Mouse (Mus musculus): ENCODE results near the gene Uba52. TPM values are rescaled to one million over a fixed set of nuclear protein-coding genes. Genes with fewer than 3 reads are reported as not detected.

Gene Uba52
- polyA plus RNA-seq, 1 experiment = 611 TPM

- H3K4me3 ChIP-seq (ENCODE audit: extremely low read depth, insufficient read depth, insufficient read length) = peak within 1 kb of the TSS; percentile 70
- WGBS = under 1% methylated on average over 53 of the region's 53 CpGs
- H3K36me3 ChIP-seq (ENCODE audit: control insufficient read depth, insufficient read depth, low read length) = no peaks in the 10 kb centered on the region
- DNase-seq (ENCODE audit: low read depth in 1 of 2, low spot score in 2 of 2) = peak; percentile 93 to 96
- peaks cover 5% of the 10 kb centered on the region; the same call in 1 of the 2 replicates for H3K4me1 ChIP-seq (ENCODE audit: control insufficient read depth, insufficient read depth, insufficient read length)
- no peak within 1 kb of the TSS; the same call in 1 of the 2 replicates for H3K27ac ChIP-seq (ENCODE audit: insufficient read depth, low read length)
- no peak for TF ChIP-seq POLR2A (IDR thresholded peaks at IDR 0.05; ENCODE audit: low read depth, low read length)
- no peak for TF ChIP-seq CTCF (IDR thresholded peaks at IDR 0.05; ENCODE audit: extremely low read depth, insufficient read depth, insufficient read length, insufficient replicate concordance)
- H3K27me3 ChIP-seq (ENCODE audit: control insufficient read depth, insufficient read depth, low read length) = no peaks in the 10 kb centered on the region
Observed at GRCm38 (mm10) chr8:70476333-70477268, 34.0 kb downstream of the Uba52 start, which contains the start of gene Klhl26. TSS of gene Klhl26 (minus strand) at chr8:70476968.

- TF ChIP-seq POLR2A (IDR thresholded peaks at IDR 0.05; ENCODE audit: low read depth, low read length) (no peak), CTCF (IDR thresholded peaks at IDR 0.05; ENCODE audit: extremely low read depth, insufficient read depth, insufficient read length, insufficient replicate concordance) (no peak)
- no peaks in the 10 kb centered on the region; the same call in 1 of the 2 replicates for H3K4me1 ChIP-seq (ENCODE audit: control insufficient read depth, insufficient read depth, insufficient read length)
- over 99% methylated on average over 7 of the region's 7 CpGs for WGBS
Observed at GRCm38 (mm10) chr8:70471856-70472255, 38.7 kb downstream of the Uba52 start.

GRCm38 (mm10) chr8:70469938-70470337, 40.7 kb downstream of the Uba52 start:
- no peak for DNase-seq (ENCODE audit: low read depth in 1 of 2, low spot score in 2 of 2)
- H3K4me3 ChIP-seq (ENCODE audit: extremely low read depth, insufficient read depth, insufficient read length) = no peak overlapping the region
- no peaks in the 10 kb centered on the region for H3K36me3 ChIP-seq (ENCODE audit: control insufficient read depth, insufficient read depth, low read length)
- no peak overlapping the region for H3K27ac ChIP-seq (ENCODE audit: insufficient read depth, low read length)
- TF ChIP-seq CTCF (IDR thresholded peaks at IDR 0.05; ENCODE audit: extremely low read depth, insufficient read depth, insufficient read length, insufficient replicate concordance) (no peak), POLR2A (IDR thresholded peaks at IDR 0.05; ENCODE audit: low read depth, low read length) (no peak)
- H3K4me1 ChIP-seq (ENCODE audit: control insufficient read depth, insufficient read depth, insufficient read length) = no peaks in the 10 kb centered on the region; the same call in 1 of the 2 replicates
- WGBS = 89% methylated on average over 2 of the region's 2 CpGs
- no peaks in the 10 kb centered on the region for H3K27me3 ChIP-seq (ENCODE audit: control insufficient read depth, insufficient read depth, low read length)

More at GRCm38 (mm10) chr8:70471856-70472255, 38.7 kb downstream of the Uba52 start:
- Histone ChIP-seq H3K27me3 (ENCODE audit: control insufficient read depth, insufficient read depth, low read length) (no peaks in the 10 kb centered on the region), H3K27ac (ENCODE audit: insufficient read depth, low read length) (no peak overlapping the region), H3K4me3 (ENCODE audit: extremely low read depth, insufficient read depth, insufficient read length) (no peak overlapping the region), H3K36me3 (ENCODE audit: control insufficient read depth, insufficient read depth, low read length) (no peaks in the 10 kb centered on the region)
- DNase-seq (ENCODE audit: low read depth in 1 of 2, low spot score in 2 of 2) = no peak

GRCm38 (mm10) chr8:70469295-70469916, 41.2 kb downstream of the Uba52 start:
- no peaks in the 10 kb centered on the region for H3K36me3 ChIP-seq (ENCODE audit: control insufficient read depth, insufficient read depth, low read length)
- 55% methylated on average over 10 of the region's 10 CpGs for WGBS
- DNase-seq (ENCODE audit: low read depth in 1 of 2, low spot score in 2 of 2) = no peak
- H3K4me1 ChIP-seq (ENCODE audit: control insufficient read depth, insufficient read depth, insufficient read length) = no peaks in the 10 kb centered on the region; the same call in 1 of the 2 replicates
- H3K27ac ChIP-seq (ENCODE audit: insufficient read depth, low read length) = no peak overlapping the region
- H3K4me3 ChIP-seq (ENCODE audit: extremely low read depth, insufficient read depth, insufficient read length) = no peak overlapping the region
- no peaks in the 10 kb centered on the region for H3K27me3 ChIP-seq (ENCODE audit: control insufficient read depth, insufficient read depth, low read length)
- TF ChIP-seq CTCF (IDR thresholded peaks at IDR 0.05; ENCODE audit: extremely low read depth, insufficient read depth, insufficient read length, insufficient replicate concordance) (no peak), POLR2A (IDR thresholded peaks at IDR 0.05; ENCODE audit: low read depth, low read length) (no peak)

- TF ChIP-seq CTCF (IDR thresholded peaks at IDR 0.05; ENCODE audit: extremely low read depth, insufficient read depth, insufficient read length, insufficient replicate concordance) (no peak), POLR2A (IDR thresholded peaks at IDR 0.05; ENCODE audit: low read depth, low read length) (no peak)
- Histone ChIP-seq H3K27me3 (ENCODE audit: control insufficient read depth, insufficient read depth, low read length) (no peaks in the 10 kb centered on the region), H3K36me3 (ENCODE audit: control insufficient read depth, insufficient read depth, low read length) (no peaks in the 10 kb centered on the region), H3K4me3 (ENCODE audit: extremely low read depth, insufficient read depth, insufficient read length) (no peak overlapping the region), H3K4me1 (ENCODE audit: control insufficient read depth, insufficient read depth, insufficient read length) (no peaks in the 10 kb centered on the region; the same call in 1 of the 2 replicates), H3K27ac (ENCODE audit: insufficient read depth, low read length) (no peak overlapping the region)
- WGBS = 92% methylated on average over 4 of the region's 4 CpGs
- DNase-seq (ENCODE audit: low read depth in 1 of 2, low spot score in 2 of 2) = no peak
Observed at GRCm38 (mm10) chr8:70468733-70469132, 41.9 kb downstream of the Uba52 start.

- no peaks in the 10 kb centered on the region for H3K36me3 ChIP-seq (ENCODE audit: control insufficient read depth, insufficient read depth, low read length)
- TF ChIP-seq POLR2A (IDR thresholded peaks at IDR 0.05; ENCODE audit: low read depth, low read length) = no peak
- TF ChIP-seq CTCF (IDR thresholded peaks at IDR 0.05; ENCODE audit: extremely low read depth, insufficient read depth, insufficient read length, insufficient replicate concordance) = no peak
Observed at GRCm38 (mm10) chr8:70467907-70468306, 42.7 kb downstream of the Uba52 start.

More at GRCm38 (mm10) chr8:70467907-70468306, 42.7 kb downstream of the Uba52 start:
- DNase-seq (ENCODE audit: low read depth in 1 of 2, low spot score in 2 of 2) = no peak
- no peak overlapping the region for H3K4me3 ChIP-seq (ENCODE audit: extremely low read depth, insufficient read depth, insufficient read length)
- no peaks in the 10 kb centered on the region for H3K27me3 ChIP-seq (ENCODE audit: control insufficient read depth, insufficient read depth, low read length)
- no peak overlapping the region for H3K27ac ChIP-seq (ENCODE audit: insufficient read depth, low read length)
- WGBS = 88% methylated on average over 1 of the region's 1 CpGs
- H3K4me1 ChIP-seq (ENCODE audit: control insufficient read depth, insufficient read depth, insufficient read length) = no peaks in the 10 kb centered on the region; the same call in 1 of the 2 replicates
